Mouse (Mus musculus): ENCODE measurements at regions not wholly inside any gene's neighbourhood (a gene's known extent, or its start where the extent isn't known, plus 50 kb on each side); places are given as distances from the start of the nearest gene placed in this dataset.

DNA sequence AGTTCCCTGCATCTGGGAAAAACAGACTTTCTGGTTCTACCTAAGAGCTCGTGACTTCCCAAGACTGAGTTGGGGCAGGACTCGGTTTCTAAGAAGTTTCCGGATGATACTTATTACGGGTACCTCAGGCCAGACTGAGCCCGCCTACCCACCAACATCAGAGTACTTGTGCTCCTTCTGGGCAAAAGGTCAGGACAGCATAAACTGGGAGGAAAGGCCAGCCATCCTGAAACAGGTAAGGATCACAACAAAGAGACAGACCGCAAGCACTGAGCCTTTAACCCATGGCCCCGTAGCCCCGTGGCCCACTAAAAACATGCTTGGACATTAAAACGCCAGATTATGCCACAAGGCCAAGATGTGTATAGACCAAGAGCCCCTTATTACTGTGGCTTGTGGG lies 199.6 kb downstream of the Ttc8 start:
- no peak overlapping the region for H3K27ac ChIP-seq (ENCODE audit: control insufficient read depth, insufficient read depth, low read depth, low read length)
- H3K36me3 ChIP-seq (ENCODE audit: control insufficient read depth, insufficient read depth, low read length): no peaks in the 10 kb centered on the region
- TF ChIP-seq CTCF (IDR thresholded peaks at IDR 0.05; ENCODE audit: control insufficient read depth, insufficient read depth, insufficient replicate concordance, low read depth, low read length) (no peak), POLR2A (IDR thresholded peaks at IDR 0.05; ENCODE audit: control insufficient read depth, low read depth, low read length) (no peak)
- no peak overlapping the region for H3K4me3 ChIP-seq (ENCODE audit: control insufficient read depth, low read depth, low read length)
- no peaks in the 10 kb centered on the region for H3K27me3 ChIP-seq (ENCODE audit: control insufficient read depth, insufficient read depth, low read length)
- no peaks in the 10 kb centered on the region for H3K4me1 ChIP-seq (ENCODE audit: control insufficient read depth, insufficient read depth, low read length)

- H3K4me1 ChIP-seq (ENCODE audit: control insufficient read depth, insufficient read depth, low read length): peaks cover 6% of the 10 kb centered on the region
- H3K4me3 ChIP-seq (ENCODE audit: control insufficient read depth, low read depth, low read length): no peak overlapping the region
- no peaks in the 10 kb centered on the region for H3K27me3 ChIP-seq (ENCODE audit: control insufficient read depth, insufficient read depth, low read length)
- H3K36me3 ChIP-seq (ENCODE audit: control insufficient read depth, insufficient read depth, low read length): no peaks in the 10 kb centered on the region
- H3K27ac ChIP-seq (ENCODE audit: control insufficient read depth, insufficient read depth, low read depth, low read length): no peak overlapping the region
- TF ChIP-seq CTCF (IDR thresholded peaks at IDR 0.05; ENCODE audit: control insufficient read depth, insufficient read depth, insufficient replicate concordance, low read depth, low read length) (no peak), POLR2A (IDR thresholded peaks at IDR 0.05; ENCODE audit: control insufficient read depth, low read depth, low read length) (no peak)
Observed at GRCm38 (mm10) chr12:99123611-99124495, 203.5 kb downstream of the Ttc8 start.

DNA sequence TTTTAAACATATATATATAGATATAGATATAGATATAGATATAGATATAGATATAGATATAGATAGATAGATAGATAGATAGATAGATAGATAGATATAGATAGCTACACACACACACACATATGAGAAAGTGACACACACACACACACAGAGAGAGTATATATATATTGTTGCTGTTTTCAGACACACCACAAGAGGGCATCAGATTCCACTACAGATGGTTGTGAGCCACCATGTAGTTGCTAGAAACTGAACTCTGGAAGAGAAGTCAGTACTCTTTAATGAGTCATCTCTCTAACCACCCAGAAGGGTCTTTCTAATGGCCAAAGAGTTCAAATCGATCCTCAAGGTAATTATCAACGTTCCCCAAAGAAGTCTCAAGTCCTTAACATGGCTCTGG lies 205.8 kb downstream of the Ttc8 start:
- Histone ChIP-seq H3K27ac (ENCODE audit: control insufficient read depth, insufficient read depth, low read depth, low read length) (no peak overlapping the region), H3K4me1 (ENCODE audit: control insufficient read depth, insufficient read depth, low read length) (peaks cover 9% of the 10 kb centered on the region), H3K27me3 (ENCODE audit: control insufficient read depth, insufficient read depth, low read length) (no peaks in the 10 kb centered on the region), H3K4me3 (ENCODE audit: control insufficient read depth, low read depth, low read length) (no peak overlapping the region), H3K36me3 (ENCODE audit: control insufficient read depth, insufficient read depth, low read length) (no peaks in the 10 kb centered on the region)
- TF ChIP-seq POLR2A (IDR thresholded peaks at IDR 0.05; ENCODE audit: control insufficient read depth, low read depth, low read length) (no peak), CTCF (IDR thresholded peaks at IDR 0.05; ENCODE audit: control insufficient read depth, insufficient read depth, insufficient replicate concordance, low read depth, low read length) (no peak)
